Mouse (Mus musculus): Measurements from ENCODE around the gene Ly6g5b. TPM values are rescaled to one million over a fixed set of nuclear protein-coding genes. Genes with fewer than 3 reads are reported as not detected.

The Ly6g5b gene
- total RNA-seq, 1 experiment from 2014 or later, result 14.5 TPM

Other genes starting within 250 kb of the Ly6g5b start
- 0.70 and 1.4 TPM in 2 replicates for gene Zbtb12, start 235.9 kb downstream of the Ly6g5b start, total RNA-seq (2023)
- not detected in 2 replicates for gene Gm20547, start 233.4 kb downstream of the Ly6g5b start, total RNA-seq (2023)
- not detected in 2 replicates for gene C2, start 217.2 kb downstream of the Ly6g5b start, total RNA-seq (2023)
- gene Ehmt2, start 217.0 kb downstream of the Ly6g5b start, total RNA-seq (2023), result 49.5 and 66.6 TPM in 2 replicates
- gene Slc44a4, start 201.0 kb downstream of the Ly6g5b start, total RNA-seq (2023), result 0.25 TPM in 1 of 2 replicates, not detected in the other
- 87.8 and 101 TPM in 2 replicates for gene Neu1, start 184.2 kb downstream of the Ly6g5b start, total RNA-seq (2023)
- 25.6 and 50.7 TPM in 2 replicates for gene Hspa1b, start 156.2 kb downstream of the Ly6g5b start, total RNA-seq (2023)
- not detected in 2 replicates for gene Gm20481, start 145.5 kb downstream of the Ly6g5b start, total RNA-seq (2023)
- gene Hspa1a, start 143.3 kb downstream of the Ly6g5b start, total RNA-seq (2023), result 36.0 and 76.5 TPM in 2 replicates
- gene Hspa1l, start 142.7 kb downstream of the Ly6g5b start, total RNA-seq (2023), result 0.16 TPM in 1 of 2 replicates, not detected in the other
- gene Lsm2, start 133.6 kb downstream of the Ly6g5b start, total RNA-seq (2023), result 15.3 and 22.7 TPM in 2 replicates
- 51.6 and 57.8 TPM in 2 replicates for gene Vars, start 114.4 kb downstream of the Ly6g5b start, total RNA-seq (2023)
- 0.09 TPM in 1 of 2 replicates, not detected in the other for gene Vwa7, start 98.8 kb downstream of the Ly6g5b start, total RNA-seq (2023)
- 0.86 and 1.9 TPM in 2 replicates for gene Sapcd1, start 87.4 kb downstream of the Ly6g5b start, total RNA-seq (2023)
- 3.5 and 11.1 TPM in 2 replicates for gene Msh5, start 68.7 kb downstream of the Ly6g5b start, total RNA-seq (2023)
- gene Clic1, start 65.5 kb downstream of the Ly6g5b start, total RNA-seq (2023), result 248 and 288 TPM in 2 replicates
- gene Ddah2, start 56.4 kb downstream of the Ly6g5b start, total RNA-seq (2023), result 1.4 and 2.6 TPM in 2 replicates
- gene Ly6g6c, start 50.0 kb downstream of the Ly6g5b start, total RNA-seq (2023), result not detected in 2 replicates
- 0.47 TPM in 1 of 2 replicates, not detected in the other for gene Mpig6b, start 49.2 kb downstream of the Ly6g5b start, total RNA-seq (2023)
- gene Ly6g6e, start 38.5 kb downstream of the Ly6g5b start, total RNA-seq (2023), result not detected in 2 replicates
- not detected in 2 replicates for gene Ly6g6d, start 37.4 kb downstream of the Ly6g5b start, total RNA-seq (2023)
- gene Ly6g6f, start 29.8 kb downstream of the Ly6g5b start, total RNA-seq (2023), result 1.1 TPM in 1 of 2 replicates, not detected in the other
- gene Abhd16a, start 26.2 kb downstream of the Ly6g5b start, total RNA-seq (2023), result 44.4 and 57.6 TPM in 2 replicates
- gene Ly6g5c, start 7.1 kb downstream of the Ly6g5b start, total RNA-seq (2023), result not detected in 2 replicates
- gene Gpank1, start 6.0 kb upstream of the Ly6g5b start, total RNA-seq (2023), result 36.0 and 50.1 TPM in 2 replicates
- 135 and 169 TPM in 2 replicates for gene Csnk2b, start 6.6 kb upstream of the Ly6g5b start, total RNA-seq (2023)
- 21.0 and 24.5 TPM in 2 replicates for gene D17H6S53E, start 10.9 kb upstream of the Ly6g5b start, total RNA-seq (2023)
- gene Apom, start 16.6 kb upstream of the Ly6g5b start, total RNA-seq (2023), result not detected in 2 replicates
- gene Bag6, start 19.8 kb upstream of the Ly6g5b start, total RNA-seq (2023), result 295 and 362 TPM in 2 replicates
- 170 and 191 TPM in 2 replicates for gene Prrc2a, start 49.5 kb upstream of the Ly6g5b start, total RNA-seq (2023)
- gene Aif1, start 60.6 kb upstream of the Ly6g5b start, total RNA-seq (2023), result 10.8 and 14.1 TPM in 2 replicates
- 410 and 626 TPM in 2 replicates for gene Lst1, start 73.0 kb upstream of the Ly6g5b start, total RNA-seq (2023)
- 118 TPM in 2 replicates for gene Ltb, start 79.0 kb upstream of the Ly6g5b start, total RNA-seq (2023)
- gene Tnf, start 86.6 kb upstream of the Ly6g5b start, total RNA-seq (2023), result 115 TPM in 2 replicates
- gene Lta, start 89.9 kb upstream of the Ly6g5b start, total RNA-seq (2023), result not detected in 2 replicates
- gene Gm16181, start 105.4 kb upstream of the Ly6g5b start, total RNA-seq (2023), result 0.79 TPM in 1 of 2 replicates, not detected in the other
- 1.8 and 3.2 TPM in 2 replicates for gene Atp6v1g2, start 118.2 kb upstream of the Ly6g5b start, total RNA-seq (2023)
- gene Nfkbil1, start 120.4 kb upstream of the Ly6g5b start, total RNA-seq (2023), result 18.5 and 19.9 TPM in 2 replicates
- gene Ddx39b, start 126.3 kb upstream of the Ly6g5b start, total RNA-seq (2023), result 185 and 239 TPM in 2 replicates
- 1,574 and 1,649 TPM in 2 replicates for gene H2-D1, start 147.3 kb upstream of the Ly6g5b start, total RNA-seq (2023)
- 5.9 and 6.8 TPM in 2 replicates for gene H2-Q1, start 205.0 kb upstream of the Ly6g5b start, total RNA-seq (2023)
- gene H2-Q2, start 226.8 kb upstream of the Ly6g5b start, total RNA-seq (2023), result 7.6 and 11.1 TPM in 2 replicates

Measured in neutrophil, adult 65 days (primary cell).